Mouse (Mus musculus) hindbrain, embryonic 16.5 days (tissue): ENCODE data around the gene Pigv. TPM values are rescaled to one million over a fixed set of nuclear protein-coding genes. Genes with fewer than 3 reads are reported as not detected.

Experiments used
- ATAC-seq: fragments of 200-750 bp; cut with Nextera tagmentation; 2 replicates; pipeline ENCODE4 v1.8.0; 2017; ENCODE audit warnings: moderate TSS enrichment, moderate library complexity
- H3K27ac ChIP-seq: fragments of 300-500 bp; sonication (generic); 2 replicates; pipeline ENCODE4 v1.5.1; 2014; ENCODE audit warnings: low read depth, mild to moderate bottlenecking, control low read depth, low read length, moderate library complexity
- H3K27me3 ChIP-seq: fragments of 300-500 bp; sonication (generic); replicated peaks from 2 replicates; pipeline ENCODE4 v1.6.1; 2014; ENCODE audit warnings: low read length; ENCODE audit not compliant: control insufficient read depth, insufficient read depth
- H3K36me3 ChIP-seq: fragments of 300-500 bp; sonication (generic); 2 replicates; pipeline ENCODE4 v1.6.1; 2014; ENCODE audit warnings: mild to moderate bottlenecking, low read length, moderate library complexity, mixed read lengths; ENCODE audit not compliant: control insufficient read depth, insufficient read depth
- H3K4me1 ChIP-seq: fragments of 300-500 bp; sonication (generic); 2 replicates; pipeline ENCODE4 v1.6.1; 2014; ENCODE audit warnings: low read depth, low read length; ENCODE audit not compliant: control insufficient read depth, insufficient read depth
- H3K4me2 ChIP-seq: fragments of 300-500 bp; sonication (generic); 2 replicates; pipeline ENCODE4 v1.6.1; 2014; ENCODE audit warnings: mild to moderate bottlenecking, low read length, control low read depth, moderate library complexity
- H3K4me3 ChIP-seq: fragments of 300-500 bp; sonication (generic); 2 replicates; pipeline ENCODE4 v1.5.1; 2014; ENCODE audit warnings: mild to moderate bottlenecking, low read length, control low read depth, moderate library complexity
- H3K9ac ChIP-seq: fragments of 300-500 bp; sonication (generic); 2 replicates; pipeline ENCODE4 v1.6.1; 2014; ENCODE audit warnings: low read depth, mild to moderate bottlenecking, control low read depth, low read length, moderate library complexity
- H3K9me3 ChIP-seq: fragments of 300-500 bp; sonication (generic); 2 replicates; pipeline ENCODE4 v1.6.1; 2014; ENCODE audit warnings: mild to moderate bottlenecking, low read length, moderate library complexity; ENCODE audit not compliant: control insufficient read depth
- WGBS: fragments of 180-500 bp; shearing (Covaris S2); extraction: QIAGEN DNeasy Blood & Tissue Kit; methylation state at CpG from one replicate; pipeline ENCODE4 v1.1.7; 2014; 5-methylcytosine and 5-hydroxymethylcytosine counted together
- microRNA-seq: library from miRNA; unstranded; fragments of <30 nt; microRNA quantifications from one replicate; pipeline ENCODE4, GENCODE M21; 2017
- polyA plus RNA-seq: library from polyadenylated mRNA; unstranded; fragments of >200 nt; fragmentation: Nextera tagmentation; extraction: Ambion mirVana; gene quantifications from 2 replicates; pipeline ENCODE4 v1.2.1, GENCODE M21; 2015

Gene Pigv
- polyA plus RNA-seq, 1 experiment from 2014 or later: 15.9 TPM

- Histone ChIP-seq H3K4me3 (no peak overlapping the region), H3K9ac (no peak overlapping the region), H3K36me3 (peaks cover 3% of the 10 kb centered on the region), H3K4me2 (no peak overlapping the region), H3K27me3 (no peaks in the 10 kb centered on the region), H3K4me1 (no peaks in the 10 kb centered on the region), H3K27ac (no peak overlapping the region), H3K9me3 (no peaks in the 10 kb centered on the region)
- no peak; the same call in 1 of the 2 replicates for ATAC-seq
- 85% methylated on average over 11 of the region's 11 CpGs for WGBS
Observed at GRCm38 (mm10) chr4:133617936-133618335, 54.5 kb downstream of the Pigv start.

GRCm38 (mm10) chr4:133615416-133615815 is 57.0 kb downstream of the Pigv start:
- Histone ChIP-seq H3K27ac (no peak overlapping the region), H3K4me1 (no peaks in the 10 kb centered on the region), H3K4me3 (no peak overlapping the region), H3K4me2 (no peak overlapping the region), H3K36me3 (peaks cover 15% of the 10 kb centered on the region), H3K27me3 (no peaks in the 10 kb centered on the region), H3K9ac (no peak overlapping the region), H3K9me3 (no peaks in the 10 kb centered on the region)
- no peak for ATAC-seq
- whole genome bisulfite sequencing: 80% methylated on average over 10 of the region's 10 CpGs

GRCm38 (mm10) chr4:133614274-133614761 is 58.1 kb downstream of the Pigv start:
- no peaks in the 10 kb centered on the region for H3K27me3 ChIP-seq
- ATAC-seq: peak; percentile 74
- H3K36me3 ChIP-seq: peaks cover 15% of the 10 kb centered on the region
- no peaks in the 10 kb centered on the region for H3K4me1 ChIP-seq
- H3K4me2 ChIP-seq: no peak overlapping the region
- no peak overlapping the region for H3K4me3 ChIP-seq
- no peaks in the 10 kb centered on the region for H3K9me3 ChIP-seq
- peak overlapping the region; percentile 34; the same call in 1 of the 2 replicates for H3K27ac ChIP-seq
- no peak overlapping the region for H3K9ac ChIP-seq
- WGBS: 78% methylated on average over 8 of the region's 8 CpGs

GRCm38 (mm10) chr4:133613867-133614266 is 58.6 kb downstream of the Pigv start:
- Histone ChIP-seq H3K9ac (no peak overlapping the region), H3K9me3 (no peaks in the 10 kb centered on the region), H3K27ac (no peak overlapping the region), H3K36me3 (peaks cover 15% of the 10 kb centered on the region), H3K27me3 (no peaks in the 10 kb centered on the region), H3K4me2 (no peak overlapping the region), H3K4me3 (no peak overlapping the region), H3K4me1 (no peaks in the 10 kb centered on the region)
- 79% methylated on average over 4 of the region's 4 CpGs for WGBS
- no peak for ATAC-seq

DNA sequence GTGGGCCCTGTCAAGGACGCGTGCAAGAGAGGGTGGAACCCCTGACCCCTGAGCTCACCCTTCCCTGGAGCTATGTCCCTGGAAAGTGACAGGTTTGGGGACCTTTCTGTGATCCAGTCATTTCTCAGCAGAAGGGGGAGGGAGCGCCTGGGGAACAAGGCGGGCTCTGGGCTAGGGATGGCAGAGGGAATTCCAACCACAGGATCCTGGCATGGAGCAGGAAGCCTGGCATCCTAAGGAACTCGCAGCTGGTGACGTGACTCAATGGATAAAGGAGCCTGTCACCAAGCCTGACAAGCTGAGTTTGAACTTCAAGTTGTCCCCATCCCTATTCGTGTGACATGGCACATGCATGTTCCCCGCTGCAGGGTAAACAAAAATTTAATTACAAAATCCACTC is 59.4 kb downstream of the Pigv start:
- Histone ChIP-seq H3K4me1 (no peaks in the 10 kb centered on the region), H3K4me2 (no peak overlapping the region), H3K9me3 (no peaks in the 10 kb centered on the region), H3K36me3 (peaks cover 15% of the 10 kb centered on the region), H3K27me3 (no peaks in the 10 kb centered on the region), H3K27ac (no peak overlapping the region), H3K9ac (no peak overlapping the region), H3K4me3 (no peak overlapping the region)
- ATAC-seq: no peak
- WGBS: 89% methylated on average over 8 of the region's 8 CpGs

DNA sequence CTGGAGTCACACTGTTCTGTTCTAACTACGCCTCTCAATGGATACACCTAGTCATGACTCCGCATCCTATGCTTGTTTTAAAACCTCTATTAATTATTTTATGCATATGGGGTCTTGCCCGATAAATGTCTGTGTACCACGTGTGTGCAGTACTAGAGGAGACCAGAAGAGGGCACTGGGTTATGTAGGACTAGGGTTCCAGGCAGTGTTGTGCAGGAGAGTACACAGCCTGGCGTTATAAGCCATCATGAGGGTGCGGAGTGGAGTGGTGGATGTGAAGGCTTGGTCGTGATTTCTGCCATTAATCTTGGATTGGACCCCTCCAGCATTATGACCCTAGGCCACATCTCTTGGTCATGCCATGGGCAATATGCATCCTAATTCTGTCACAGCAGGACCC is 60.0 kb downstream of the Pigv start:
- Histone ChIP-seq H3K36me3 (peaks cover 15% of the 10 kb centered on the region), H3K27me3 (no peaks in the 10 kb centered on the region), H3K9me3 (no peaks in the 10 kb centered on the region), H3K9ac (no peak overlapping the region), H3K27ac (no peak overlapping the region), H3K4me3 (no peak overlapping the region), H3K4me2 (no peak overlapping the region), H3K4me1 (no peaks in the 10 kb centered on the region)
- 97% methylated on average over 7 of the region's 7 CpGs for WGBS
- no peak for ATAC-seq

- Histone ChIP-seq H3K9ac (no peak overlapping the region), H3K4me1 (no peaks in the 10 kb centered on the region), H3K36me3 (peaks cover 15% of the 10 kb centered on the region), H3K9me3 (no peaks in the 10 kb centered on the region), H3K27me3 (no peaks in the 10 kb centered on the region), H3K27ac (no peak overlapping the region), H3K4me3 (no peak overlapping the region), H3K4me2 (no peak overlapping the region)
- 99% methylated on average over 5 of the region's 5 CpGs for WGBS
- no peak for ATAC-seq
Observed at GRCm38 (mm10) chr4:133611815-133612214, 60.6 kb downstream of the Pigv start.

Small RNAs within 50 kb of the gene (microRNA-seq; reads per million reads assigned to microRNA genes)
- not detected for gene Mir7227

Other genes starting within 250 kb of the Pigv start
- gene Tent5b, start 192.5 kb downstream of the Pigv start, polyA plus RNA-seq: 0.32 and 0.36 TPM in 2 replicates
- gene Trnp1, start 174.1 kb downstream of the Pigv start, polyA plus RNA-seq: 5.8 and 12.1 TPM in 2 replicates
- gene Kdf1, start 153.7 kb downstream of the Pigv start, polyA plus RNA-seq: 0.39 and 0.50 TPM in 2 replicates
- 246 and 265 TPM in 2 replicates for gene Nudc, start 126.7 kb downstream of the Pigv start, polyA plus RNA-seq
- gene Nr0b2, start 119.3 kb downstream of the Pigv start, polyA plus RNA-seq: 0.36 TPM in 1 of 2 replicates, not detected in the other
- gene Gpatch3, start 97.9 kb downstream of the Pigv start, polyA plus RNA-seq: 5.9 and 7.6 TPM in 2 replicates
- 16.6 and 16.9 TPM in 2 replicates for gene Gpn2, start 88.3 kb downstream of the Pigv start, polyA plus RNA-seq
- gene Sfn, start 70.5 kb downstream of the Pigv start, polyA plus RNA-seq: 2.1 and 2.2 TPM in 2 replicates
- gene Zdhhc18, start 22.5 kb downstream of the Pigv start, polyA plus RNA-seq: 3.6 and 3.7 TPM in 2 replicates
- 24.2 and 25.2 TPM in 2 replicates for gene Arid1a, start 84.1 kb upstream of the Pigv start, polyA plus RNA-seq
- gene Rps6ka1, start 215.2 kb upstream of the Pigv start, polyA plus RNA-seq: 25.7 and 28.2 TPM in 2 replicates